Mouse (Mus musculus) forebrain, embryonic 10.5 days (tissue): ENCODE results near the gene Nrm. TPM values are rescaled to one million over a fixed set of nuclear protein-coding genes. Genes with fewer than 3 reads are reported as not detected.

ENCODE experiments used
- DNase-seq: peaks from one replicate; pipeline ENCODE4 v3.0.0-alpha.2; 2017; ENCODE audit warnings: low spot score; ENCODE audit errors: extremely low spot score
- H3K27ac ChIP-seq: fragments of 300-500 bp; sonication (generic); 2 replicates; pipeline ENCODE4 v1.5.1; 2016; ENCODE audit warnings: mild to moderate bottlenecking
- H3K27me3 ChIP-seq: fragments of 300-500 bp; sonication (generic); 2 replicates; pipeline ENCODE4 v1.6.1; 2016; ENCODE audit warnings: mild to moderate bottlenecking; ENCODE audit not compliant: poor library complexity, severe bottlenecking
- H3K36me3 ChIP-seq: fragments of 300-500 bp; sonication (generic); replicated peaks from 2 replicates; pipeline ENCODE4 v1.6.1; 2016; ENCODE audit warnings: mild to moderate bottlenecking, moderate library complexity
- H3K4me1 ChIP-seq: fragments of 300-500 bp; sonication (generic); 2 replicates; pipeline ENCODE4 v1.6.1; 2016
- H3K4me3 ChIP-seq: fragments of 300-500 bp; sonication (generic); 2 replicates; pipeline ENCODE4 v1.5.1; 2016; ENCODE audit warnings: mild to moderate bottlenecking, moderate library complexity
- H3K9me3 ChIP-seq: fragments of 300-500 bp; sonication (generic); 2 replicates; pipeline ENCODE4 v1.6.1; 2016; ENCODE audit warnings: mild to moderate bottlenecking, moderate library complexity
- WGBS: fragments of 180-500 bp; shearing (Covaris S2); methylation state at CpG from one replicate; pipeline ENCODE4 v1.1.7; 2016; 5-methylcytosine and 5-hydroxymethylcytosine counted together
- polyA plus RNA-seq: library from polyadenylated mRNA; unstranded; fragments of >200 nt; fragmentation: Nextera tagmentation; extraction: Ambion mirVana; gene quantifications from 2 replicates; pipeline ENCODE4 v1.2.1, GENCODE M21; 2016

Gene Nrm
- polyA plus RNA-seq, result 81.9 and 84.0 TPM in 2 replicates

- under 1% methylated on average over 47 of the region's 47 CpGs for WGBS
- peak; percentile 92 for DNase-seq
- Histone ChIP-seq H3K36me3 (peaks cover 57% of the 10 kb centered on the region), H3K4me3 (peak within 1 kb of the TSS; percentile 82), H3K27ac (peak within 1 kb of the TSS; percentile 97), H3K4me1 (peaks cover 46% of the 10 kb centered on the region), H3K9me3 (no peaks in the 10 kb centered on the region), H3K27me3 (no peaks in the 10 kb centered on the region)
Measured at GRCm38 (mm10) chr17:35861198-35861857, at the start of gene Nrm. Nrm (plus strand) TSS chr17:35861318.

GRCm38 (mm10) chr17:35812307-35812706, 48.8 kb upstream of the Nrm start:
- Histone ChIP-seq H3K4me3 (no peak overlapping the region), H3K4me1 (peaks cover 12% of the 10 kb centered on the region), H3K36me3 (no peaks in the 10 kb centered on the region), H3K27me3 (0 out of 2 replicates have a peak, but pooled peaks cover 4% of the 10 kb centered on the region), H3K27ac (no peak overlapping the region), H3K9me3 (no peaks in the 10 kb centered on the region)
- no peak for DNase-seq
- WGBS, result 74% methylated on average over 5 of the region's 5 CpGs

DNA sequence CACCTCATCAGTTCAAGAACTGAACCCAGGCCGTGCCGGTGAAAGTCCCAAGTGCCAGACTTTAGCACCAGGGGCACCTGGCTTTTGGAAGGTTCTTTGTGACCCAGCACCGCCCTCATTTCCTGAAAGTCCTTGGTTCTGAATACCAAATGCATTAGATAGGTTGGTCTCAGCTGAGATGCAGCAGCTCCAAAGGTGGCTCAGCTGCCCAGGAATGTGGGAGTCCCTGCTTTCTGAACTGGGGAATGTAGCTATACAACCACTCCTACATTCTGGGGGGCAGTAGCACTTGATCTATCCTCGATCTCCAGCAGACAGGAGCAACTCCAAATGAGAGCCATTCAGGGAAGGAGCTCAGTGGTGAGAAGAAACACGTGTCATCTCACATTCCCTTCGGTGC, 48.4 kb upstream of the Nrm start:
- DNase-seq, result no peak
- Histone ChIP-seq H3K9me3 (no peaks in the 10 kb centered on the region), H3K4me3 (no peak overlapping the region), H3K4me1 (peaks cover 14% of the 10 kb centered on the region), H3K36me3 (no peaks in the 10 kb centered on the region), H3K27ac (no peak overlapping the region), H3K27me3 (0 out of 2 replicates have a peak, but pooled peaks cover 4% of the 10 kb centered on the region)
- 83% methylated on average over 6 of the region's 6 CpGs for WGBS

DNA sequence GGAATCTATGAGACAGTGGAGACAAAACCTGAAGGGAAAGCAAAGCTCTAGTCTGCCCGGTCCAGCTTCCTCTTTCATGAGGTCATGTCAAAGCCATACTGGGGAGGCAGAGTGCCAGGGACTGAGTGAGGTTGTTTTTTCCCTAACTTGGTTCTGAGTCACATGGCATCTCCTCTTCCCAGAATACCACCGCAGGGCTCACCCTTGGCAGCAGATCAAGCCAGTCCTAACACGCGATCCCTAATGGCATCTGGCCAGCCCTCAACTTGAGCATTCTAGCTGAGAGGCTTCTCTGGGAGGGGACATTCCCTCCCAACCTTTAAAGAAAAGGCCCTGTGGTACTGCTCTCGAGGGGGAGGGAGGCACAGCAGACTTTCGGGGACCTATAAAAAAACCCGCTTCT, 47.9 kb upstream of the Nrm start:
- Histone ChIP-seq H3K4me3 (no peak overlapping the region), H3K9me3 (no peaks in the 10 kb centered on the region), H3K27me3 (0 out of 2 replicates have a peak, but pooled peaks cover 4% of the 10 kb centered on the region), H3K4me1 (peaks cover 14% of the 10 kb centered on the region), H3K36me3 (no peaks in the 10 kb centered on the region), H3K27ac (0 out of 2 replicates have a peak overlapping the region, but pooled peaks have one; percentile 20)
- 82% methylated on average over 7 of the region's 7 CpGs for WGBS
- no peak for DNase-seq

DNA sequence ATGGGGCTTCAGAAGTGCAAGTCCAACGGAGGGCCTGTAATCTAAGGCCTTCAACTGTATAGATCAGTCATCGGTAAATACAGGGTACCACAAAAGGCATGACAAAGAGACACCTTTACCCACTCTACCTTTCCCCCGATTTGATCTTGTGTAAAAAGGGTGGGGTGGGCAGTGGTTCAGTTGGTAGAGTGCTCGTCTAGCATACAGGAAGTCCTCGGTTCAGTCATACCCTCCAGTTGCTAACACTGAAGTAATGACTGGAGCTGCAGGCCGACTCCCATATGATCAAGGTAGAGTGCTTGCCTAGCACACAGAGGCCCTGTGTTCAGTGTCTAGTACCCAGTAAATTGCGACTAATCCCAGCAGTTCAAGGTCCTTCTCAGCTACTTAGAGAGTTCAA, 47.5 kb upstream of the Nrm start:
- no peak for DNase-seq
- Histone ChIP-seq H3K9me3 (no peaks in the 10 kb centered on the region), H3K36me3 (no peaks in the 10 kb centered on the region), H3K27me3 (0 out of 2 replicates have a peak, but pooled peaks cover 4% of the 10 kb centered on the region), H3K4me3 (no peak overlapping the region), H3K4me1 (peaks cover 14% of the 10 kb centered on the region), H3K27ac (0 out of 2 replicates have a peak overlapping the region, but pooled peaks have one; percentile 20)
- 87% methylated on average over 7 of the region's 7 CpGs for WGBS

GRCm38 (mm10) chr17:35814678-35815077, 46.4 kb upstream of the Nrm start:
- no peaks in the 10 kb centered on the region for H3K36me3 ChIP-seq
- H3K9me3 ChIP-seq, result no peaks in the 10 kb centered on the region
- WGBS, result 74% methylated on average over 6 of the region's 6 CpGs
- no peak overlapping the region for H3K4me3 ChIP-seq
- no peak overlapping the region; the same call in 1 of the 2 replicates for H3K27ac ChIP-seq
- peaks cover 12% of the 10 kb centered on the region for H3K27me3 ChIP-seq
- H3K4me1 ChIP-seq, result peaks cover 14% of the 10 kb centered on the region
- DNase-seq, result no peak

DNA sequence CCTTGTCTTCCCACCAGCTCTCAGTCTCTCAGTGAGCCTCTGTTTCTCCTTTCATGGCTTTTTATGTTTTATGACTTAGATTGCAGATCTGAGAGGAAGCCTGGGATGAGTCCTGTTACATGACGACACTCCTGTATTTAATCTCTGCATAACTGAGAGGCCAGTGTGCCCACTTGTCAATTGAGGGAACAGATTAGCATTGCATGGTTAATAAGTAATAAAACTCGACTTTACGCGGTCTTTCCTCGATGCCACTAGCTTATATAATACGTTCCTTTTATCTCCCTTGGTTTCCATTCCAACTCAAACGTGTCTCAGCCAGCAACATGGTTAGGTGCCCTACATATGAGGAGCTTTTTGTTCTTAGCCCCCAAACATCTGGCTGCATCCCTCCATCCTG, 45.3 kb upstream of the Nrm start:
- H3K27me3 ChIP-seq, result peaks cover 24% of the 10 kb centered on the region
- WGBS, result 81% methylated on average over 7 of the region's 7 CpGs
- DNase-seq, result no peak
- H3K9me3 ChIP-seq, result no peaks in the 10 kb centered on the region
- H3K27ac ChIP-seq, result no peak overlapping the region
- H3K4me3 ChIP-seq, result no peak overlapping the region
- H3K36me3 ChIP-seq, result no peaks in the 10 kb centered on the region
- peaks cover 18% of the 10 kb centered on the region for H3K4me1 ChIP-seq

DNA sequence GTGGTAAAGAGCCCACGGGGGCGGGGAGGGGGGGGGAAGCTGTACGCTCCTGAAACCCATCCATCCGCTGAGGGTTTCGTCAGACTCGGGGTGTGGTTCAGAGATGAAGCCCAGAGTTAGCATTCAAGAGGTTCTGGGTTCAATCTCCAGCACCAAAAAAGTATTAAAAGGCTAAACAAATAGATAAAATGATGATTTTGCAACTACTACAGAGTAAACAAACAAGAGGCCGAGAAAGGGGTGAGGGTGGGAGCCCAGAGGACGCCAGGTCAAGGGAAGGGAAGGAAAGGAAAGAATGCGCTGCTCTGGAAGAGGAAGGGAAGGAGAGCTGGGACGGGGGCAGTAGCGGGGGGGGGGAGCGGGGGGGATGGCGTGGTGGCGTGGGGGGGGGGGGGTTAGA, 44.4 kb upstream of the Nrm start:
- H3K27me3 ChIP-seq, result peaks cover 28% of the 10 kb centered on the region
- no peak overlapping the region for H3K4me3 ChIP-seq
- peaks cover 27% of the 10 kb centered on the region for H3K4me1 ChIP-seq
- no peaks in the 10 kb centered on the region for H3K36me3 ChIP-seq
- WGBS, result 44% methylated on average over 8 of the region's 14 CpGs
- no peak for DNase-seq
- H3K27ac ChIP-seq, result peak overlapping the region; percentile 51; the same call in 1 of the 2 replicates
- H3K9me3 ChIP-seq, result no peaks in the 10 kb centered on the region

DNA sequence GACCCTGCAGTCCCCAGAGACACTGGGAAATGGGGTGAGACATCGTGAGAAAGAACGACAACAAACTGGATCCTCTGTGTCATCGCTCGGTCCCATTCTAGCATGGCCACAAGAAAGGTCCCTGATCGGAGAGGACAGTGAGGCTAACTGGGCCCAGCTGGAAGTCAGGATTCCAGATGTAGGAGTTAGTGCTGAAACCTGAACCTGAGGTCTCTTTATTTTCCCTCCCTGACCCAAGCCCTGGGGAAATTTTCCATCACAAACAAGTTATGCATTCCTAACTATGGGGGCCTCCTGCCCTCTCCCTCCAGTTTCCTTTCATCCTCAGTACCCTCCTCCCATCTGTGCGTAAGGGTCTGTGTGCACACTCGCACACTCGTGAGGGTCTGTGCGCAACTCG, 43.9 kb upstream of the Nrm start:
- no peak for DNase-seq
- Histone ChIP-seq H3K27me3 (peaks cover 32% of the 10 kb centered on the region), H3K36me3 (no peaks in the 10 kb centered on the region), H3K9me3 (no peaks in the 10 kb centered on the region), H3K4me3 (no peak overlapping the region), H3K27ac (peak overlapping the region; percentile 51; the same call in 1 of the 2 replicates), H3K4me1 (peaks cover 32% of the 10 kb centered on the region)
- WGBS, result 59% methylated on average over 10 of the region's 10 CpGs

GRCm38 (mm10) chr17:35820111-35820510, 41.0 kb upstream of the Nrm start:
- Histone ChIP-seq H3K9me3 (no peaks in the 10 kb centered on the region), H3K36me3 (peaks cover 6% of the 10 kb centered on the region), H3K27me3 (peaks cover 32% of the 10 kb centered on the region), H3K4me1 (peaks cover 59% of the 10 kb centered on the region), H3K4me3 (no peak overlapping the region), H3K27ac (no peak overlapping the region)
- no peak for DNase-seq
- WGBS, result 82% methylated on average over 5 of the region's 5 CpGs

GRCm38 (mm10) chr17:35821439-35822430, 39.4 kb upstream of the Nrm start, which contains the start of gene Ier3:
Ier3 (plus strand) TSS chr17:35821684.
- under 1% methylated on average over 62 of the region's 62 CpGs for WGBS
- H3K9me3 ChIP-seq, result no peaks in the 10 kb centered on the region
- H3K36me3 ChIP-seq, result peaks cover 22% of the 10 kb centered on the region
- H3K4me3 ChIP-seq, result peak within 1 kb of the TSS; percentile 74
- peak; percentile 82 for DNase-seq
- H3K27me3 ChIP-seq, result peaks cover 32% of the 10 kb centered on the region
- H3K4me1 ChIP-seq, result peaks cover 53% of the 10 kb centered on the region
- H3K27ac ChIP-seq, result peak within 1 kb of the TSS; percentile 92

- peak overlapping the region; percentile 74 for H3K4me3 ChIP-seq
- peak overlapping the region; percentile 92 for H3K27ac ChIP-seq
- H3K9me3 ChIP-seq, result no peaks in the 10 kb centered on the region
- WGBS, result 2% methylated on average over 11 of the region's 11 CpGs
- peaks cover 45% of the 10 kb centered on the region for H3K4me1 ChIP-seq
- H3K36me3 ChIP-seq, result peaks cover 31% of the 10 kb centered on the region
- peaks cover 28% of the 10 kb centered on the region for H3K27me3 ChIP-seq
- DNase-seq, result no peak
Measured at GRCm38 (mm10) chr17:35822564-35822963, 38.6 kb upstream of the Nrm start.
